Mouse (Mus musculus) limb, embryonic 11.5 days (tissue): ENCODE measurements around the gene Eno2. TPM values are rescaled to one million over a fixed set of nuclear protein-coding genes. Genes with fewer than 3 reads are reported as not detected.

Experiments used
- ATAC-seq: fragments of 200-750 bp; cut with Nextera tagmentation; 2 replicates; pipeline ENCODE4 v1.8.0; 2017; ENCODE audit warnings: low read depth; ENCODE audit not compliant: insufficient number of reproducible peaks, low FRiP score, low TSS enrichment
- DNase-seq: peaks from one replicate; pipeline ENCODE4 v3.0.0-alpha.2; 2015; ENCODE audit warnings: low spot score
- H3K27ac ChIP-seq: fragments of 300-500 bp; sonication (generic); replicated peaks from 2 replicates; pipeline ENCODE4 v1.5.1; 2014; ENCODE audit warnings: low read depth, mild to moderate bottlenecking, low read length
- H3K27me3 ChIP-seq: fragments of 300-500 bp; sonication (generic); 2 replicates; pipeline ENCODE4 v1.6.1; 2014; ENCODE audit warnings: mild to moderate bottlenecking, low read length, mixed read lengths; ENCODE audit not compliant: control insufficient read depth, insufficient read depth
- H3K36me3 ChIP-seq: fragments of 300-500 bp; sonication (generic); 2 replicates; pipeline ENCODE4 v1.6.1; 2014; ENCODE audit warnings: mild to moderate bottlenecking, low read length, moderate library complexity, mixed read lengths; ENCODE audit not compliant: control insufficient read depth, insufficient read depth
- H3K4me1 ChIP-seq: fragments of 300-500 bp; sonication (generic); 2 replicates; pipeline ENCODE4 v1.6.1; 2014; ENCODE audit warnings: low read length, mixed read lengths; ENCODE audit not compliant: control insufficient read depth, insufficient read depth
- H3K4me2 ChIP-seq: fragments of 300-500 bp; sonication (generic); 2 replicates; pipeline ENCODE4 v1.6.1; 2014; ENCODE audit warnings: low read depth, mild to moderate bottlenecking, moderate library complexity; ENCODE audit not compliant: severe bottlenecking
- H3K4me3 ChIP-seq: fragments of 300-500 bp; sonication (generic); 2 replicates; pipeline ENCODE4 v1.5.1; 2014; ENCODE audit warnings: low read depth, low read length
- H3K9ac ChIP-seq: fragments of 300-500 bp; sonication (generic); 2 replicates; pipeline ENCODE4 v1.6.1; 2014; ENCODE audit warnings: mild to moderate bottlenecking, low read length
- H3K9me3 ChIP-seq: fragments of 300-500 bp; sonication (generic); 2 replicates; pipeline ENCODE4 v1.6.1; 2016; ENCODE audit warnings: low read length; ENCODE audit not compliant: control insufficient read depth
- WGBS: fragments of 180-500 bp; shearing (Covaris S2); extraction: QIAGEN DNeasy Blood & Tissue Kit; methylation state at CpG from one replicate; pipeline ENCODE4 v1.1.7; 2014; 5-methylcytosine and 5-hydroxymethylcytosine counted together
- polyA plus RNA-seq: library from polyadenylated mRNA; unstranded; fragments of >200 nt; fragmentation: Nextera tagmentation; extraction: Ambion mirVana; gene quantifications from 2 replicates; pipeline ENCODE4 v1.2.1, GENCODE M21; 2014

Eno2 gene
- polyA plus RNA-seq, 1 experiment from 2014 or later: 3.0 TPM

GRCm38 (mm10) chr6:124780917-124781316 is 11.4 kb upstream of the Eno2 start:
- Histone ChIP-seq H3K9ac (no peak overlapping the region), H3K4me2 (no peak overlapping the region), H3K9me3 (no peaks in the 10 kb centered on the region), H3K4me1 (no peaks in the 10 kb centered on the region), H3K4me3 (no peak overlapping the region), H3K27ac (no peak overlapping the region), H3K36me3 (no peaks in the 10 kb centered on the region), H3K27me3 (peaks cover 2% of the 10 kb centered on the region; the same call in 1 of the 2 replicates)
- WGBS: 88% methylated on average over 7 of the region's 7 CpGs
- DNase-seq (no peak), ATAC-seq (no peak)

GRCm38 (mm10) chr6:124779984-124780416 is 10.5 kb upstream of the Eno2 start:
- Histone ChIP-seq H3K4me3 (peak overlapping the region; percentile 32), H3K27me3 (peaks cover 2% of the 10 kb centered on the region; the same call in 1 of the 2 replicates), H3K9ac (0 out of 2 replicates have a peak overlapping the region, but pooled peaks have one; percentile 28), H3K36me3 (no peaks in the 10 kb centered on the region), H3K27ac (no peak overlapping the region), H3K4me2 (peak overlapping the region; percentile 55), H3K9me3 (no peaks in the 10 kb centered on the region), H3K4me1 (no peaks in the 10 kb centered on the region)
- 4% methylated on average over 10 of the region's 10 CpGs for WGBS
- DNase-seq (no peak), ATAC-seq (no peak)

GRCm38 (mm10) chr6:124779222-124779983 is 9.9 kb upstream of the Eno2 start, which contains the start of gene Lrrc23:
Lrrc23 (minus strand) TSS chr6:124779727.
- DNase-seq: peak; percentile 76
- peak; percentile 18; the same call in 1 of the 2 replicates for ATAC-seq
- Histone ChIP-seq H3K27me3 (peaks cover 2% of the 10 kb centered on the region; the same call in 1 of the 2 replicates), H3K4me1 (no peaks in the 10 kb centered on the region), H3K4me2 (peak within 1 kb of the TSS; percentile 55), H3K36me3 (no peaks in the 10 kb centered on the region), H3K27ac (no peak within 1 kb of the TSS), H3K9ac (peak within 1 kb of the TSS; percentile 28), H3K4me3 (peak within 1 kb of the TSS; percentile 32), H3K9me3 (no peaks in the 10 kb centered on the region)
- 3% methylated on average over 23 of the region's 23 CpGs for WGBS

- H3K4me3 ChIP-seq: no peak overlapping the region
- no peaks in the 10 kb centered on the region for H3K36me3 ChIP-seq
- no peaks in the 10 kb centered on the region for H3K9me3 ChIP-seq
- H3K27me3 ChIP-seq: peaks cover 25% of the 10 kb centered on the region
- H3K9ac ChIP-seq: 0 out of 2 replicates have a peak overlapping the region, but pooled peaks have one; percentile 1
- H3K4me1 ChIP-seq: peaks cover 13% of the 10 kb centered on the region; the same call in 1 of the 2 replicates
- 86% methylated on average over 15 of the region's 15 CpGs for WGBS
- no peak for ATAC-seq
- DNase-seq: no peak
- H3K27ac ChIP-seq: no peak overlapping the region
- peak overlapping the region; percentile 7; the same call in 1 of the 2 replicates for H3K4me2 ChIP-seq
Observed at GRCm38 (mm10) chr6:124770511-124770910, 1.0 kb upstream of the Eno2 start.

GRCm38 (mm10) chr6:124770013-124770412 is 540 bp upstream of the Eno2 start:
- peaks cover 13% of the 10 kb centered on the region; the same call in 1 of the 2 replicates for H3K4me1 ChIP-seq
- ATAC-seq (no peak), DNase-seq (no peak)
- no peaks in the 10 kb centered on the region for H3K36me3 ChIP-seq
- H3K27ac ChIP-seq: no peak overlapping the region
- H3K9me3 ChIP-seq: no peaks in the 10 kb centered on the region
- peak overlapping the region; percentile 50; the same call in 1 of the 2 replicates for H3K9ac ChIP-seq
- WGBS: 55% methylated on average over 7 of the region's 7 CpGs
- H3K4me3 ChIP-seq: peak overlapping the region; percentile 44
- H3K27me3 ChIP-seq: peaks cover 25% of the 10 kb centered on the region
- H3K4me2 ChIP-seq: peak overlapping the region; percentile 91

- Histone ChIP-seq H3K27ac (no peak overlapping the region), H3K4me1 (peaks cover 13% of the 10 kb centered on the region; the same call in 1 of the 2 replicates), H3K4me2 (peak overlapping the region; percentile 91), H3K36me3 (no peaks in the 10 kb centered on the region), H3K4me3 (peak overlapping the region; percentile 44), H3K9ac (no peak overlapping the region; the same call in 1 of the 2 replicates), H3K9me3 (no peaks in the 10 kb centered on the region), H3K27me3 (peaks cover 25% of the 10 kb centered on the region)
- ATAC-seq (no peak), DNase-seq (no peak)
- WGBS: 5% methylated on average over 9 of the region's 9 CpGs
Observed at GRCm38 (mm10) chr6:124768704-124769044, 799 bp downstream of the Eno2 start.

GRCm38 (mm10) chr6:124767920-124768703 is 1.4 kb downstream of the Eno2 start:
- DNase-seq (no peak), ATAC-seq (peak; percentile 33; the same call in 1 of the 2 replicates)
- H3K4me3 ChIP-seq: peak overlapping the region; percentile 44; the same call in 1 of the 2 replicates
- 25% methylated on average over 18 of the region's 19 CpGs for WGBS
- peaks cover 25% of the 10 kb centered on the region for H3K27me3 ChIP-seq
- no peaks in the 10 kb centered on the region for H3K9me3 ChIP-seq
- H3K4me1 ChIP-seq: peaks cover 13% of the 10 kb centered on the region; the same call in 1 of the 2 replicates
- H3K9ac ChIP-seq: no peak overlapping the region
- peak overlapping the region; percentile 91 for H3K4me2 ChIP-seq
- H3K36me3 ChIP-seq: no peaks in the 10 kb centered on the region
- H3K27ac ChIP-seq: no peak overlapping the region

GRCm38 (mm10) chr6:124767536-124767919 is 1.9 kb downstream of the Eno2 start:
- Histone ChIP-seq H3K27me3 (peaks cover 25% of the 10 kb centered on the region), H3K4me3 (no peak overlapping the region), H3K36me3 (no peaks in the 10 kb centered on the region), H3K4me2 (no peak overlapping the region), H3K27ac (no peak overlapping the region), H3K9me3 (no peaks in the 10 kb centered on the region), H3K4me1 (peaks cover 13% of the 10 kb centered on the region; the same call in 1 of the 2 replicates), H3K9ac (no peak overlapping the region)
- no peak for DNase-seq
- ATAC-seq: no peak
- 35% methylated on average over 4 of the region's 4 CpGs for WGBS
